Mouse (Mus musculus) embryonic fibroblast, embryonic 13.5 days (primary cell): ENCODE measurements around the gene Mtus2. TPM values are rescaled to one million over a fixed set of nuclear protein-coding genes. Genes with fewer than 3 reads are reported as not detected.

Source experiments
- H3K27ac ChIP-seq: 2 replicates; pipeline ENCODE4 v1.5.1; 2012; ENCODE audit warnings: low read length, control low read depth, inconsistent platforms; ENCODE audit not compliant: insufficient read depth
- H3K4me1 ChIP-seq: 2 replicates; pipeline ENCODE4 v1.6.1; 2011; ENCODE audit warnings: low read length; ENCODE audit not compliant: control insufficient read depth, insufficient read depth
- H3K4me3 ChIP-seq: 2 replicates; pipeline ENCODE4 v1.5.1; 2011; ENCODE audit warnings: mild to moderate bottlenecking, control low read depth, low read length; ENCODE audit not compliant: insufficient read depth
- CTCF ChIP-seq: IDR thresholded peaks from 2 replicates; pipeline ENCODE4 v1.5.1; 2011; ENCODE audit warnings: mild to moderate bottlenecking, control low read depth, low read length, moderate library complexity, borderline replicate concordance; ENCODE audit not compliant: insufficient read depth
- POLR2A ChIP-seq: IDR thresholded peaks from 2 replicates; pipeline ENCODE4 v1.6.1; 2011; ENCODE audit warnings: low read depth, mild to moderate bottlenecking, control low read depth, low read length, moderate library complexity
- polyA plus RNA-seq: library from polyadenylated mRNA; stranded (reverse); fragments of >200 nt; gene quantifications from 2 replicates; pipeline ENCODE4 v1.2.4, GENCODE M21; 2011; ENCODE audit warnings: low read depth; ENCODE audit not compliant: missing spikeins, insufficient read length

The Mtus2 gene
- polyA plus RNA-seq, 1 experiment: 7.5 TPM

- Histone ChIP-seq H3K27ac (no peak overlapping the region), H3K4me3 (peak overlapping the region; percentile 23), H3K4me1 (no peaks in the 10 kb centered on the region)
- TF ChIP-seq POLR2A (no peak), CTCF (no peak)
These were observed 612 bp downstream of the Mtus2 start for GRCm38 (mm10) chr5:147957592-147958271.

- Histone ChIP-seq H3K27ac (no peak overlapping the region), H3K4me3 (no peak overlapping the region), H3K4me1 (no peaks in the 10 kb centered on the region)
- TF ChIP-seq CTCF (no peak), POLR2A (no peak)
These were observed 1.4 kb downstream of the Mtus2 start for GRCm38 (mm10) chr5:147958552-147958951.

GRCm38 (mm10) chr5:147959088-147959487 is 2.0 kb downstream of the Mtus2 start:
- no peak overlapping the region for H3K27ac ChIP-seq
- H3K4me1 ChIP-seq: no peaks in the 10 kb centered on the region
- H3K4me3 ChIP-seq: no peak overlapping the region
- TF ChIP-seq POLR2A: no peak
- no peak for TF ChIP-seq CTCF

- no peak for TF ChIP-seq POLR2A
- TF ChIP-seq CTCF: no peak
- Histone ChIP-seq H3K4me3 (no peak overlapping the region), H3K4me1 (no peaks in the 10 kb centered on the region), H3K27ac (no peak overlapping the region)
These were observed 3.7 kb downstream of the Mtus2 start for GRCm38 (mm10) chr5:147960793-147961192.

GRCm38 (mm10) chr5:147963820-147964580 is 6.9 kb downstream of the Mtus2 start:
- no peak for TF ChIP-seq CTCF
- no peak for TF ChIP-seq POLR2A
- Histone ChIP-seq H3K27ac (no peak overlapping the region), H3K4me3 (no peak overlapping the region), H3K4me1 (no peaks in the 10 kb centered on the region)

- Histone ChIP-seq H3K27ac (no peak overlapping the region), H3K4me1 (no peaks in the 10 kb centered on the region), H3K4me3 (no peak overlapping the region)
- TF ChIP-seq POLR2A (no peak), CTCF (peak; percentile 20; the same call in 1 of the 2 replicates)
These were observed 7.7 kb downstream of the Mtus2 start for GRCm38 (mm10) chr5:147964776-147965175.

GRCm38 (mm10) chr5:147966646-147967045 is 9.5 kb downstream of the Mtus2 start:
- no peak for TF ChIP-seq CTCF
- TF ChIP-seq POLR2A: no peak
- H3K27ac ChIP-seq: no peak overlapping the region
- no peaks in the 10 kb centered on the region for H3K4me1 ChIP-seq
- H3K4me3 ChIP-seq: no peak overlapping the region

GRCm38 (mm10) chr5:147969566-147969965 is 12.4 kb downstream of the Mtus2 start:
- no peak overlapping the region for H3K4me3 ChIP-seq
- TF ChIP-seq CTCF: no peak
- no peak for TF ChIP-seq POLR2A
- H3K27ac ChIP-seq: no peak overlapping the region
- no peaks in the 10 kb centered on the region for H3K4me1 ChIP-seq

GRCm38 (mm10) chr5:147976001-147976400 is 18.9 kb downstream of the Mtus2 start:
- TF ChIP-seq POLR2A (no peak), CTCF (no peak)
- Histone ChIP-seq H3K4me3 (no peak overlapping the region), H3K4me1 (no peaks in the 10 kb centered on the region), H3K27ac (no peak overlapping the region)

- Histone ChIP-seq H3K4me1 (no peaks in the 10 kb centered on the region), H3K4me3 (no peak overlapping the region), H3K27ac (no peak overlapping the region)
- TF ChIP-seq POLR2A: no peak
- no peak for TF ChIP-seq CTCF
These were observed 23.5 kb downstream of the Mtus2 start for GRCm38 (mm10) chr5:147980606-147981005.

- no peak for TF ChIP-seq CTCF
- no peak for TF ChIP-seq POLR2A
- Histone ChIP-seq H3K4me1 (no peaks in the 10 kb centered on the region), H3K27ac (no peak overlapping the region), H3K4me3 (no peak overlapping the region)
These were observed 33.2 kb downstream of the Mtus2 start for GRCm38 (mm10) chr5:147990289-147990688.
